Mouse (Mus musculus) left cerebral cortex, postnatal 14 days (tissue): Measurements from ENCODE around the gene Wars2. TPM values are rescaled to one million over a fixed set of nuclear protein-coding genes. Genes with fewer than 3 reads are reported as not detected.

Experiments
- DNase-seq, 2 experiments: peaks; one replicate each; pipeline ENCODE4 v3.0.0; 2021 to 2022; ENCODE audit warnings: low spot score in 2 of 2, mixed read lengths in 1 of 2
- intact Hi-C: fragments of 180-260 bp; cut with DNase I; formaldehyde crosslinking; loops from one replicate; pipeline ENCODE4 v1.15.1; 2025
- long read RNA-seq, 2 experiments: library from polyadenylated mRNA; stranded (forward); transcript quantifications; one replicate each; pipeline ENCODE4 v2.0.0; 2021
- total RNA-seq, 2 experiments: library from RNA; stranded (reverse); gene quantifications; 2 replicates each; pipeline ENCODE4 v1.2.3; 2021

Gene Wars2
- total RNA-seq: 1 to 10 TPM; 7.6 to 8.5 TPM
- long read RNA-seq, experiment 1, partial matches to known transcripts: 1 of 3 reads
- long read RNA-seq, experiment 1, other reads (novel, unspliced or antisense): 2 of 3 reads
- long read RNA-seq, experiment 2, full-length matches to known transcripts: 1 of 3 reads
- long read RNA-seq, experiment 2, partial matches to known transcripts: 0 of 3 reads
- long read RNA-seq, experiment 2, other reads (novel, unspliced or antisense): 2 of 3 reads

DNA sequence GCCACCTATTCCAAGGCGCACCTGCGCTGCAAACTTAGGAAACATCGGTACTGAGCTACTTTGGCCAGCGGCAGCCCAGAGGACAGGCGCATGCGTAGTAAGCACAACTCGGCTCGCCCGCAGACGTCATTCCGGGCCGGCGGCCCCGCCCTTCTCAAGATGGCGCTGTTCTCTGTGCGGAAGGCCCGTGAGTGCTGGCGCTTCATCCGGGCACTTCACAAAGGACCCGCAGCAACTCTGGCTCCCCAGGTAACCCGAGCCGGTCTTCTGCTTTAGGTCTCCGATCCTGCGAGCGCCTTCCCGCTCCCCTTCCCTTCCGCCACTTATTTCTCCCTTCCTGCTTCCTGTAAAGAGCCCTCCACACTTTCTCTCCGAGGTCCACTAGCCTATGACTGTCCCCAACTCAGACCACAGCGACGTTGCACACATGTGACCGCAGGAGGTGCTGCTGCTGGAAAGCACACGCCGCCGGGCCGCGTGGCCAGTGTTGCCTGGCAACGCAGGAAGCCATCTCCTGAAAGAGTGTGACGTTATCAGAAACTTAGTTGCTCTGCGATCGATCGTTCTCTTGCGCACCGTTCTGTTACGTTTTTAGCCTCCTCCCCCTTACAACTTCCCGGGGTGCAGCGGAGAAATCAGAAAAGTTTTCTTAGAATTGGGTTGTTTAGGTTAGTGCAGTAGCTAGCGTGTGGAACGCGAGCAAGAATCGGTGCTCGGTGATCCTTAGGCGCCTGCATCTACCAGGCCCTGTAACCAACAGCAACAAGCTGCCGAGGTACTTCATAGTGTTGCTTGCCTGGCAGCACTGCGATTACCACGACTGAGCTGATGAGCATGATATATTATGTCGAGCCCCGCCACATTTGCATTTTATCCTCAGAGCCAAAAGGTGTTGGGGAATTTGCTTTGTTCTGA is at the start of gene Wars2:
Gene Wars2 (plus strand): TSS at position 129 of the 915 bp plus-strand sequence.
- peak; percentile 96 to 97 for DNase-seq
- intact Hi-C loops: no loop called here

DNA sequence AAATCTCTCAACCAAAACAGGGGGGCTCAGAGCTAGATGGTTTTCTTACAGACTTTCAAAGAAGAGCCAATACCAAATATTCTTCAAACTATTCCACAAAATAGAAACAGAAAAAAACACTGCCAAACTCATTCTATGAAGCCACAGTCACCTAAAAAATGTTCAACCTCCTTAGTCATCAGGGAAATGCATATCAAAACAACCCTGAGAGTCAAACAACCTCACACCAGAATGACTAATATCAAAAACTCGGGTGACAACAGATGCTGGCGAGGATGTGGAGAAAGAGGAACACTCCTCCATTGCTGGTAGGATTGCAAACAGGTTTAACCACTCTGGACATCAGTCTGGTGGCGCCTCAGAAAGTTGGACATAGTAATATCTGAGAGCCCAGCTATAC is 44.1 kb upstream of the Wars2 start:
- no peak for DNase-seq
- intact Hi-C loops: no loop called here

DNA sequence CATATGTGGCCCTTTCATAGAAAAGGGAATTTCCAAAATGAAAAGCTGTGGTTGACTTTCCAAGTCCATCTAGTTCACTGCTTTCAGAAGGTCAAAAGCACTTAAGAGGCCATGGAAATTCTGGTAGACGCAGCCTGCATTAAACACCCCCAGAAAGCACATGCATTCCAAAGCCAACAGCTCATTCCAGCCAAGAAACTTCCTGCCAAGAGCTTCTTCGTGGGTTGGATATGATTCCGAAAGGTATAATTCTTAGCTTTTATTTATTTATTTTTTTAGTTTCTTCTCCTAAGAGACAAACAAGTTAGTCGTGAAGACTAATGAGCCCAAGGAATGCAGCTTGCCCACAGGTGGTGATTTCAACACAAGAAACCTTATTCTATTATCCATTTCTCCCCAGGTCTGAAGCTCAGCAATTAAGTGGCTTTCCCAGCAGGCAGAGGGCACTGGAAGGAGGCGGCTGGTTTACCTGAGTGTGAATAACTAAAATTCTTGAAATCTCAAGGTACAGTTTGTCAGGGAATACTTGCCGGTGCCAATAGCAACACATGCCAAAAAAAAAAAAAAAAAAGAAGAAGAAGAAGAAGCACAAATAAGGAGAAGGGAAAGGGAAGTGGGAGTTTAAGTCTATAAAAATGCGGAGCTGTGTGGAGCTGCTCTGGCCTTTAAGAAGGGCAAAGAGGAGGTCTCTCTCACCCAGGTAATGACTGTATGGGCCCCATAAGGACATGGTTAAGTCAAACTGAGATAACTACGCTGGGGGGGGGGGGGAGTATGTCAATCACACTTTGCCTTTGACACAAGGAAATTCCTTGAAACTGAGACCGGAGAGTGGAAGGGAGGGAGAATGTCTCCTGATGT is 30.3 kb upstream of the Wars2 start:
- no peak for DNase-seq
- intact Hi-C loops: no loop called here

- intact Hi-C loops: no loop called here
Measured at GRCm38 (mm10) chr3:99111214-99111608, 29.7 kb upstream of the Wars2 start.

GRCm38 (mm10) chr3:99113266-99113837 is 27.5 kb upstream of the Wars2 start:
- no peak for DNase-seq
- intact Hi-C loops: no loop called here

More at GRCm38 (mm10) chr3:99111214-99111608, 29.7 kb upstream of the Wars2 start:
- DNase-seq: no peak

GRCm38 (mm10) chr3:99120942-99121341 is 19.9 kb upstream of the Wars2 start:
- intact Hi-C loops: no loop called here
- no peak for DNase-seq

- intact Hi-C loops: no loop called here
- DNase-seq: peak in 1 of 2 experiments; percentile 18
Measured at GRCm38 (mm10) chr3:99130521-99130920, 10.3 kb upstream of the Wars2 start.

- DNase-seq: peak; percentile 52 to 87
- intact Hi-C loops: no loop called here
Measured at GRCm38 (mm10) chr3:99131973-99132372, 8.9 kb upstream of the Wars2 start.

- no peak for DNase-seq
- intact Hi-C loops: no loop called here
Measured at GRCm38 (mm10) chr3:99133913-99134312, 7.0 kb upstream of the Wars2 start.

- DNase-seq: no peak
- intact Hi-C loops: no loop called here
Measured at GRCm38 (mm10) chr3:99147886-99148285, 7.0 kb downstream of the Wars2 start.

DNA sequence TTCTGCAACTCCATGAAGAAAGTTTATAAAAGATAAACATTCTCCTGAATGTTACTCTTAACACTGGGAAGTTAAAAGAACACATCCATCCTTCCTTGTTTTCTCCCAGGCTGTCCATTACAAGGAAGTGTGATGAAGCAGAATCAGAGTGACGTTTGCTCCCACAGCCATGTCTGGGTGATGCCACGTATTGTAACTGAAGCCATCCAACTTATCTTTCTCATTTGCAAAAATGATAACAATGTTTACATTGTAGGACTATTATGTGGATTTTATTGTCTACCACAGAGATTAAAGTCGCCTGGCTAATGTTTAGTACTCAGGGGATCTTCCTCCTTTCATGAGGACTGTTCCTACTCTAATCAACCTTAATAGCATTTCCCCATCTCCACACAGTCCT is 8.2 kb downstream of the Wars2 start:
- intact Hi-C loops: no loop called here
- DNase-seq: no peak

GRCm38 (mm10) chr3:99156286-99156685 is 15.4 kb downstream of the Wars2 start:
- no peak for DNase-seq
- intact Hi-C loops: no loop called here

DNA sequence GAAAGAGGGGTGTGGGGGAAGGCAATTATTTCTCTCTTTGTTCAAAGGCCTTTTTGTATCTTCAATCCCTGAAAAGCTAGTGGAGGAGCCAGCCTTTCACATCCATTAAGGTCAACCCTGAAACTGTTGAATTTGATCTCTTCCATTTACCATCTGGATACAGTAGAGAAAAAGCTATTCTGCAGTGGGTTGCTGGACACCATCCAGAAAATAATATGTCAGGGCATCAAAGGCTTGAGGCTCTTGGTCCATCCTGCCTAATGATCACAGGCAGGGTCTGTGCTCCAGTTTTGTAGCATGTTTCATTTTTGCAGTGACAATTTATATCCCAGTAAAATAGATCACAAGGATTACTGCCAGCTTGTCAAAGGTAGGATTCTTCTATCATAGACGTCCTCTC is 16.1 kb downstream of the Wars2 start:
- no peak for DNase-seq
- intact Hi-C loops: no loop called here

GRCm38 (mm10) chr3:99157451-99158015 is 16.7 kb downstream of the Wars2 start:
- DNase-seq: no peak
- intact Hi-C loops: no loop called here

DNA sequence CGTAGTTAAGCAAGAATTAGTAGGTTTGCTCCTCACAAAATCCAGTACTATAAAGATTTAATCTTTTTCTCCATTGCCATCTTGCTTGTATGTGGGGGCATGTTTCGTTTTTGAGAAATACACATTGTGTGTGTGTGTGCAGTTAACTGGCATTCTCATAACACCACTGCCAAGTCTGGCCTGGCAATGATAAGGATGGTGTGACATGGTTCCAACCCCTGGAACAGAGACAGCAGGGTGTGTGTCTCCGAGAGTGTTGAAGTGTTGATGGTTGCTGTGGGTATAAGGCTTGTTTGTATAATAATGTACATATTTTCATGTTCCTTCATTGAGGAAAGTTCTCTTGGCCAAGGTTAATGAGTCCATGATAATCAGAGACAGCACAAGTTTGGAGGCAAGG is 19.1 kb downstream of the Wars2 start:
- intact Hi-C loops: no loop called here
- DNase-seq: no peak

GRCm38 (mm10) chr3:99162191-99162590 is 21.3 kb downstream of the Wars2 start:
- intact Hi-C loops: no loop called here
- no peak for DNase-seq

- intact Hi-C loops: no loop called here
- DNase-seq: no peak
Measured at GRCm38 (mm10) chr3:99167734-99168133, 26.9 kb downstream of the Wars2 start.

DNA sequence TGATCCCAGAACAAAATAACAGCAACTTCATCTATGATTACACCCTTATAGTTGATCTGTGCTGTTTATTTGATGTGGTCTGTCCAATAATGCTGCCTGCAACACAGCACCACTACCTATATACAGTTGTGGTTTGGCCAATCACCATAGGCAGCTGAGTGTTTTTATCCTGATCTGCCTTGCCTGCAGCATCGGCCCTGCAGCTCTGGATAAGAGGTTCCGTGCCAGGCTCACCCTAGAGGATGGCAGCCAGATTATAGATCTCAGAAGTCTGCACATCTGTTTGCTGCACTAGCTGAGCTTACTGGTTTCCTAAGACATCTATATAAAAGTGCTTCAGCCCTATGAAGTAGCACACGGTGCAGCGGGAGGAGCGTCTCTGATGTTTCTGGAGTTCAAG is 32.3 kb downstream of the Wars2 start:
- no peak for DNase-seq
- intact Hi-C loops: no loop called here

- intact Hi-C loops: no loop called here
- DNase-seq: no peak
Measured at GRCm38 (mm10) chr3:99174658-99175304, 33.9 kb downstream of the Wars2 start.
